Mouse (Mus musculus): ENCODE measurements around the gene Phf2.
"Not testable (repeated sequence)": the region's sequence is repeated elsewhere in the genome, so short reads cannot be mapped to it uniquely, and the experiment has no call there.

The Phf2 gene

DNA sequence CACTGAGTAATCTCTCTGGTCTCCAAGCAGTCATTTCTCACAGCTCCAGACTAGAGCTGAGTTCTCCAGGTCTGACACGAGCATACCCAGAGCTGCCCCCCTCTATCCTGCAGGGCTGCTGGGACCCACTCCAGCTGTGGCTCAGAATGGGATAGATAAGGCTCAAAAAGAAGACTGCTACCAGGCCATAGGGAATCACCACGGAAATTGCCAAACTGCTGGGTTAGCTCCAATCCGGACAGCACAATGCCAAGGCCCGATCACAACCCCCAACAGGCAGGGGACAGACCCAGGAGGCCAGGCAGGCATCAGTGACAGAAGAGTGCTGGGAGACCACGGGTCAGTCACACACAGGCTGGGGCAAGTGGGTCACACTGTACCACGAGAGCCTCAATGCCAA is 12.9 kb downstream of the Phf2 start:
- no peak for DNase-seq (ENCODE audit: low spot score in 2 of 2)

DNA sequence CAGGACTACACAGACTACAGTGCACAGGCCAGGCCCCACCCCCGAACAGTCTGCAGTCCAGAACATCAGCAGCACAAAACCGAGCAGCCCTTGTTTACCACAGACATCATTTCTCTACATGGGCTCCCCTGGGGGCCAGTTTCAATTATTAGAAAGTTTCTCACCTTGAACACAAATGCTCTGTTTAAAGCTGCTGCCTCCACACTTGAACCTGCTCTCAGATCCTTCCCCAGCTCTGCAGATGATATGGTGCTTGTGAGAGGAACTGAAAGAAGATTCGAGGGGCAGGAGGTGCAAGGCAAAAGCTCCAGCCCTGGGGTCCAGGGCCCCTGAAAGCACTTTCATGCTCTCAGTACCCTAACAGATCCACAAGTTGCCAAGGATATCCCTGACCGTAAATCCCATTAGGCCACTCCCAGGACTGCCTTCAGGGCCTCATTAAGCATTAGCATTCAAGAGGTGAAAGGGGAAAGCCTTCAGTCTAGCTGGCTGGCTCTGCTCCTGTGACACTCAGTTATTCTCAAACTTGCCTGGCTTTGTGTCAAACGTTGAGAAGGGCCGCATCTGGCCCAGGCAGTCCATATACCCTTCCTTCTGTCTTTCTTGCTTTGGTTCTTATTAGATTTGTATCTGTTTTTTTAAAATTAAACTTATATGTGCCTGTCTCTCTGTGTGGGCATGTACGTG is 13.5 kb downstream of the Phf2 start:
- no peak for DNase-seq (ENCODE audit: low spot score in 2 of 2)

DNA sequence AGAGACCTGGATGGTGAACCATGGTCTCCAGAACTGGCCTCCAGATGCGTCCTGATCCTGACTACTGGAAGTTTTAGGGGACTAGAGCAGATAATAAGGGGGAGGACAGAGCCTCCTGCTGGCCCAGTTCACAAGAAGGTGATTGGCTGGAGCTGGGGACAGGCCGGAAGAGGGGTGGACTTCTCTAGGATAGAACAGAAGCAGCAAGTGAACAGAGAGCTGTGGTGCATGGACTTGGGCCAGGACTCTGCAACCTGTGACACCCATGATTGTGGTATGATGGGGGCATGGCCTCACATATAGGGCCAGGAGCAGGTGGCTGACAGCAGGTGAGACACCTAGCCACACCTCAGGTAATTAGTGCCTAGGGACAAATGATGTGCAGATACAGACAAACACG is 17.0 kb downstream of the Phf2 start:
- DNase-seq (ENCODE audit: low spot score in 2 of 2), result no peak

DNA sequence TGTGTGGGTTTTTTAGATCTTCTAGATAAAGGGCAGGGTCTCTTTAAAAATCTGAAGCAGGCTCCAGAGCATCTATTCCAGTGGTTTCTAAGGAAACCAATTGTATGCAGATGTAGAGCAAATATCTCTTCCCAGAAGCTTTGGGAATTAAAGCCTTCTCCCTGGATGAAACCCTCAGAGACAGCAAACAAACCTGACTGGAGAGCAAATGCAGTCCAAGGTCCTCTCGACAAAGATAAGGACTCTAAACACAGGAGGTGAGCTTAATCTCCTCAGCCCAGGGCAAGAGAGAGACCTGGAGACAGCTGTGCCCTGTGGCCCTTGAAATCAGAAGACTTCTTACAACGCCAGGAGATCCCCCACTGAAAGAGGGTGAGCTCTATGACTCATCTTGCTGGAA is 17.4 kb downstream of the Phf2 start:
- DNase-seq (ENCODE audit: low spot score in 2 of 2), result no peak

DNA sequence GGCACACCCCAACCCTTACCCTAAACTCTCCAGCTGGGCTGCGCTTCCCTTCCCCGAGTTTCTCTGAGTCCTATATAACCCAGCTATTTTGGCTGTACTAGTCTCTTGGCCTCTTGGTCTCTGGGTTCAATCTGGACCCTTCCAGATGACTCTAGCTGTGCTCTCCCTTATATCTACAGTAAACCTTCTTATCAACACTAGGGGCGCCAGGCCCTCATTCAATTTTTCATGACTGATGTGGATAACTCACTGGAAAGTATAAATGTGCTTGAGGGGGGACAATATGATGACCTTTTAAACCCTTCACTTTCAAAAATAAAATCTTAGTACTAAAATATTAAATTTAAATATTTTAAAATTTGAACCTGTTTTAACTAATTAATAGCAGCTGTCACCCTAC is 18.1 kb downstream of the Phf2 start:
- DNase-seq (ENCODE audit: low spot score in 2 of 2), result no peak

DNA sequence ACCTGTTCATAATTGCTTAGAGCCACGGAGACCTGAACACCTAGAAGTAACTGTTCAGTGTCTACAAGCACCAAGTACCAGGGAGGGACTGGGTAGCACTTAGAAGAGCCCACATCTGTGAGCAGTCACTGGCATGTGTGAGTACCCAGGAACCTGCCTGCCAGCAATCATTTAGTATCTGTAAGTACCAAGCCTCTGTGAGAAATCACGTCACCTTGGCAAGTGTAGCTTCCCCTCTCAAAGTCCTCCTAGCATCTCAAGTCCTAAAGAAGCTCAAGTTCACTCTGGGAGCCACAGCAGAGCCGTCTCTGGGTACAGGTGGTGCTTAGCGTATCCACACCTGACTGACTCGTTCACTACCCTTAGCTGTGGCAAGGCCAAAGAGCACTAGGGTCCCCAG is 19.2 kb downstream of the Phf2 start:
- DNase-seq (ENCODE audit: low spot score in 2 of 2), result no peak

DNA sequence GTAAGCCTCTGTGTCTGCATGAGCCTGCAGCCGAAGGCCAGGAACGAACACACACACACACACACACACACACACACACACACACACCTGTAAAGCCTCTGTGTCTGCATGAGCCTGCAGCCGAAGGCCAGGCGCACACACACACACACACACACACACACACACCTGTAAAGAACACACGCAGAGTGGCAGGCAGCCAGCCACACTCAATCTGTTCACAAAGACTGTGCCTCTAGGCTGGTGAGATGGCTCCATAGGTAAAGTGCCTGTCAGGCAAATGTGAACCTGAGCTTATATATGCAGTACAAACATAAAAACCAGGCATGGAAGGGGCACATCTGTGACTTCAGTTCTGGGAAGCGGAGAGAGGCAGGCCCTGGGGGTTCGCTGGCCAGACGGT is 20.1 kb downstream of the Phf2 start:
- no peak for DNase-seq (ENCODE audit: low spot score in 2 of 2)

DNA sequence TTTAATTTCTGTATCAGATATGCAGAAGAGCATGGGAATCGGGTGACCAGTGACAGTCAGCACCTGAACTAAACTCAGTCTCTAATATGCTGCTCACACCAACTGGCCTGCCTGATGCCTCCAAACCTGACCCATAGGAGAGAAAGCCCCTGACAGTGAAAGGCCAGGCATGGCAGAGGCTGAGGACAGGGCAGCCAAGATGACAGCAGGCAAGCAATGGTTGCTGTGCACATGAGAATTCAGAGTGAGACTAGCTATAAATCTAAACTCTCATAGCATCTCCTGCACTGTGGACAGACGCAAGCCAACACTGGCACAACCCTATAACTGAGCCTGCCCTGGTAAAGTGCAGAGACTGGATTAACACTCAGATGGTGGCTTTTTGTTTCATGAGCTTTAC is 20.6 kb downstream of the Phf2 start:
- DNase-seq (ENCODE audit: low spot score in 2 of 2), result no peak

DNA sequence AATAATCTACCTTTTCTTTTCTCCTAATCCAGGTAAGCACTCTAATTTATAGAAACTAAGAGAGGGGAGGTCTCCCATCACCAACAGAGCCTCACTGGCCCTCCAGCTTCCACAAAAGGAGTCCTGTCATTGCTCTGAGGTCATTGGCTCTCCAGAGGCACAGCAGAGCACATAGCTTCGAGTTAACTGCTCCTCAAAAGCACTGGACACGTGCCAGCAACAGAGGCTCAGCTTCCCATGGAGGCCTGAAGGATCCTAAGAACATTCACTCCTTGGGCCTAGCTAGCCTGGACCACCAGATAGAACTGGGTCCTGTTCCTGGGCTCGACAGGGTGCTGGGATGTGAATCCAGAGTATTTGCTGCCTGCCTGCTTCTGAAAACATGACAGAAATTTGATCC is 21.8 kb downstream of the Phf2 start:
- DNase-seq (ENCODE audit: low spot score in 2 of 2), result no peak

DNA sequence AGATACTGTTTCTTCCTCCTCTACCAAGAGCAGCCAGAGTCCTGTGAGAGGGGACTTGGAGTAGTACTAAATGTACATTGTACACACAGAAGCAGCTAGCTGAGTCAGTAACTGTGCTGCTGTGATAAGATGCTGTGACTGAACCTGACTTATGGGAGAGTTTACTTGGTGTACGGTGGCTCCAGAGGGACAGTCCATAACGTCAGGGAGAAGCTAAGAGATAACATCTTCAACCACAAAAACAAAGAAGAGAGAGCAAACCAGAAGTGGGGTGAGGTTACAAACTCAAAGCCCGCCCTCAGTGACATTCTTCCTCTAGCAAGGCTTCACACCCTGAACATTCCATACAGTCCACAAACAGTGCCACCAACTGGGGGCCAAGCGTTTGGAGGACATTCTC is 25.6 kb downstream of the Phf2 start:
- DNase-seq (ENCODE audit: low spot score in 2 of 2), result peak in 1 of 2 experiments; percentile 41

DNA sequence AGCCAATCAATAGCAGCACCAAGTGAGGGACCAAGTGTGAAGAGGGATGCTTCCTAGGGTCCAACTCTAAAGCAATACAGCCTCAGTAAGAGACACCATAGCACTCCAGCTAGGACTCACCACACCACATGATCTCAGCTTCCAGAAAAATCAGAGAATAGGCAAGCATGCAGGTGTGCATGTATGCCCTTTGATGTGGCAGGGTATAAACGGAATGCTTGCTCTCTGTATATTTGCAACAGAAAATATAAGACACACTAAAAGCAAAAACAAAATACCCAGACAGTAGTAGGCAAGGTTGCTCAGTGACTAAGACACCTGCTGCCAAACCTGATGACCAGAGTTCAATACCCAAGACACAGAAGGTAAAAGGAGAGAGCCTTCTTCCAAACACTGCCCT is 27.4 kb downstream of the Phf2 start:
- DNase-seq (ENCODE audit: low spot score in 2 of 2), result peak; percentile 56 to 69

DNA sequence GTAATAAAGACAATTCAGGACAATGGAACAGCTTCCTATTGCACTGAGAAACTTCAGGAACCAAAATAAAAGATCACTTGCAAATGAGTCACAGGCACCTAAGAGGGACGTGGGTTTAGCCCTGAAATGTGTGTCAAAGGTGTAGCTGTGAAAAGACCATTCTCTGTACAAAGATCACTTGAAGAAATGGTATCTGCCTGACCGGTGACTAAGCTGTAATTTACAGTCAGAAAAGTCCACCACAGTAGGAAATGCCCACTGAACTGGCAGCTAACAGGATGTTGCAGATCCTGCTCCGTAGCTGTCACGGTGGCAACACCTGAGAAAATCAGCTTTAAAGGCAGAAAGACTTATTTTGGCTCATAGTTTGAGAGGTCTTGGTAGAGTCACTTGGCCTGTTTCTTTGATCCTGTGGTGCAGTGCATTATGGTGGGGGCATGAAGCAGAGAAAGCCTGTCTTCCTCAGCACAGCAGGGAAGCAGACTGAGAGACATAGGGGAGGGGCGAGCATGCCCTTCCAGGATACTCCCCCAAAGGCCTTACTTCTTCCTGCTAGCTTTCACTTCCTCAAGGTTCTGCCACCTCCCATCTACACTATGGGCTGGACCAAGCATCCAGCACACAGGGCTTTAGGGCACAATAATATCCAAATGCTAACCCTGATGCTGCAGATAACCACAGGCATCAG is 28.9 kb downstream of the Phf2 start:
- DNase-seq (ENCODE audit: low spot score in 2 of 2), result no peak

DNA sequence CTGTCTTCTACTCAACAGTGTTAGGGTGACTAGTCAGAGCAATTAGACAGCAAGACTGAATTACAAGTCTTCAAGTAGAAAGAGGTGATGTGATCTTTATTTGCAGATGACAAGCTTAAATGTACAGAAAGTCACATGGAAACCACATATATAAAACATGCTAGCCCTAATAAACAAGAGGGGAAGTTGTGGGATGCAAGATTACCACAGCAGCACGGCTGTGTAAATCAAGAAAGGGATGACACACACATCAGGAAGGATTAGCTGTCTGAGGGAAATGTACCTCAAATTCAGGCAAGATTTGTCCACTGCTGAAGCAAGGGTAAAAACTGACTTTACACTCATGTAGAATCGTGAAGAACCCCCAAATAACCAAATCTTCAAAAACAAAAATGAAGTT is 32.6 kb downstream of the Phf2 start:
- DNase-seq (ENCODE audit: low spot score in 2 of 2), result no peak

DNA sequence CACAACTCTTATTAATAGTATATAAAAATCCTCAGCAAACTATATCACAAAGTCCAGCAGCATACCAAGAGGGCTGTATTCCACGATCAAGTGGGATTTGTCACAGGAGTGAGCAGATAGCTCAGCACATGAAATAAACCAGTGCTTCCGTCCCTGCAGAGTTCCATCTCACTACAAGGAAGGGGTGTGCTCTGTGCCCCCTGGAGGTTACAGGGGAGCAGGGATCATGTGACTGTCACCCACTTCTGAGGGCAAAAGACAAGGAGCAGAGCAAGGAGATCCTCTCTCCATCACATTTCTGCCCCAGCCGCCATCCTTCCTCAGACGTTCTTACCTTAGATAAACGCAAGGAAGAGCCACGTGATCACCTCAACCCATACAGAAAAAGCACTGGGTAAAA is 33.4 kb downstream of the Phf2 start:
- peak in 1 of 2 experiments; percentile 49 for DNase-seq (ENCODE audit: low spot score in 2 of 2)

DNA sequence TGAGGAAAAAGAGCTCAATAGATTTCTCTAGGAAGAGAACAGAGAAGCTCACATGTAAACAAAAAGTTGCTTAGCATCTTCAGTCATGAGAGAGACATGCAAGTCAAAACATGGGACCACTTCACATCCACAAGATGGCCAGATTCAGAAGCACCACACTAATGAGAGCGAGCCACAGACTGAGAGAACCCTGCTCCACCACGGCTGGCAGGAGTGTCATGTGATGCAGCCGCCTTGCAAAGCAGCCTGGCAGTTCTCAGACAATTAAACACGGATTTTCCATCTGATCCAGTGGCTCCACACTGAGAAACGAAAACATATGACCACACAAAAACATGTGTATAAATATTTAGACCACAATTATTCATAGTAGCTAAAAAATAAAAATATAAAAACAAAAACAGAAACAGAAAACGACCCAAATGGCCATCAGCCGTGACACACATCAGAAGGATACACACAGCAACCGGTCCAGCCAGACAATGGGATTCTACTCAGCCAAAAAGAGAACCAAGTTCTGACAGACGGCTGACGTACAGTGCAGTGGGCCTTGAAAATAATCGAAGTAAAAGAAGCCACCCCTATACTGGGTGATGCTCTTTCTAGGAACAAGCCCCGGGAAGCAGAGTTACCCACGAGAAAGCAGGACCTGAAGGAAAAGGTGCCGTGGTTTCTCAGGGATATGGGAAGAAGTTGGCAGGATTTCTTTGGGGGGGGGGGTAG is 40.2 kb downstream of the Phf2 start:
- no peak for DNase-seq (ENCODE audit: low spot score in 2 of 2)

DNA sequence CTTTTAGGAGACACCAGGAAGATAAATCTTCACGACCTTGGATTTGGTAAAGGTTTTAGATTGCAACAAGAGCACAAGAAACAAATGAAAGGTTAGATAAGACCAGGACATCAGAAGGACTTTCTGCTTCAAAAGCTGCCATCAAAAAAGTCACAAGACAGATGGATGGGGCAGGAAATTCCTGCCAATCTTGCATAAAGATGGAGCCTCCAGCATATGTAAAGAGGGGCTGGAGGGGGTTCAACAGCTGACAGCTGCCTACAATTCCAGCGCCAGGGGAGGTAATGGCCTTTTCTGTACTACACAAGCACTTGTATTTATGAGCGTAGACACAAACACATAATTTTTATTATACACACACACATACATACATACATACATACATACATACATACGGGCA is 41.1 kb downstream of the Phf2 start:
- DNase-seq (ENCODE audit: low spot score in 2 of 2), result no peak

DNA sequence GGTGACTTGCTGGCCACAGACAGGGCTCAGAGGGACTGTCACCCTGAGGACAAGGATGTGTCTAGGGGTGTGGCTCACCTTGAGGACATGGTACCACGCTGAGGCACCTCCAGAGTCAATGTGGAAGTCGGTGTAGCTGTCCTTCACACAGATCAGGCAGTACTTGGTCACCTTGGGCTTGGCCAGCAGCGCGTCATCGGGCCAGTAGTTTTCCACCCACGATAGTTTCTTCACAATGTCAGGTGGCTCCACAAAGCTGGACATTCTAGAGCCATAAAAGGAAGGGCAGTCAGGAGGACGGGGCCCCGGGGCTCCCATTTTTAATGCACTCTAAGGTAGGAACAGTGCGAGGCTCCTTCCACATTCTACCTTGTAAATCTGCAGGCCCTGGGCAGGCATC is 48.0 kb downstream of the Phf2 start:
- DNase-seq (ENCODE audit: low spot score in 2 of 2), result no peak

DNA sequence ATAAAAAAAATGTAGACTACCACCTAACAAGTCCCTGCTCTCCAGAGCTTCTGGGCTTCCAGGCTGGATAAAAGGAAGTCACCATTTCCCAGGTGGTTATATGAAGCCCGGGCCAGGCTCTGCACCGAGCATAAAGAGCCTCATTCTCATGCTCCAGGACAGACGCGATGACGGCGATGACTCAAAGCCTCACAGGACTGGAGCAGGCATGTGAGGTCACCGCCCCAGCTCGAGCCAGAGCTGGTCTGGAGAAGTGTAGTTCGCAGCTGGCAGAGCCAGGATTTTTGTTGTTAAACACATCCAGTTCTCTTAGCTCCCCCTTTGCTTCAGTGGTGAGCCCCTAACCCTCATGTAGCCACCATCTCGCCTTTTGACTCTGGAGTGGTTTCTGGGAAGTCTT is 48.6 kb downstream of the Phf2 start:
- DNase-seq (ENCODE audit: low spot score in 2 of 2), result no peak

DNA sequence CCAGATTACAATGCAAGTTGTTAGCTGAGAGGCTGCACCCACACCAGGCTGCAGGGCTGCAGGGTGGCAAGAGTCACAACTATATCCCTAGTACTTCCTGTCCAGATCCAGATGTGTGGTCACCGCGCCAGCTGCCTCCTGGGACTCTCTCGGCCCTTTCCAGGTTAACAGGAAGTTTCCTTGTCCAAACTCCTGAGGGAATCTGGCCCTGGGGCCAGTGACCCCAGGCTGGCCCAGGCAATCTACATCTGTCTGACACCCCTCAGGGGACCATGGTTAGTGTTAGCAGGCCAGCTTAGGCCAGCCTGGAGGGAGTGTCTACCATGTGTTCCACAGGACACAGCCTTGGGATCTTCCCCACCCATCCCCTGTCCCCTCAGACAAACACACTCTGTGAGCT is 51.8 kb downstream of the Phf2 start:
- DNase-seq (ENCODE audit: low spot score in 2 of 2), result no peak

DNA sequence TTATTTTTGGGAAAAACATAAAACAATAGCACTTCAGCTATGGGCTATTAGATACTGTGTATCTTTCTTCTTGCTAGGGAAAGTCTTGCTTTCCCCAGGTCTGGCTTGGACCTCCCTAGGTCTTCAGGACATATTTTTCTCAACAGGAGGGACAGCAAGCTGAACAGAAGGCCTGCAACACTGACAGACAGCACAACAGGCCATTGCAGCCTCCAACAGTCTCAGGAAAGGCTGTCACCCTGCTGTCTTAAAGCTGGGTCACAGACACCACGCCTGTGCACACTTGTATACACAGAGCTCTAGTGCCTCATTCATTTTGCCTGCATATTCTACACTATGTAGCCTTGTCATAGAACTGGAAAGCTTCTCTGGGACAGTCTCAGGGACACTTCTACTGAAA is 56.5 kb downstream of the Phf2 start:
- DNase-seq (ENCODE audit: low spot score in 2 of 2), result no peak

DNA sequence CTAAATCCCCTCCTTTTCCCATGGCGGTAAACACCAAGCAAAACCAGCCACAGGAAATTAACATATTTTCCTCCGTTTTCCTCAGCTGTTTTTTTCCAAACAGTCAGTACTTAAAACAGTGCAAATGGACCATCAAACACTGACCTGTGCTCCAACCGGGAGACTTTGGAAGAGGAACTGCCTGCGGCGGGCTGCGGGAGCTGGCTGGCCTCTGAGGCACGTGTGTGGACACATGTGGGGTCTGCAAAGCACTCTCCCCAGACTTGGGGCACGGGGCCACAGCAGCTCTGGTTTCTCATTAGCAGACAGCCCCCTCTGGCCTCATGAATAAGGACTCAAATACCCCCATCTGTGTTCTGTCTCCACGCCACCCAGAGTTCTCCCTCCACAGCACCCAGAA is 59.9 kb downstream of the Phf2 start:
- DNase-seq (ENCODE audit: low spot score in 2 of 2), result no peak

DNA sequence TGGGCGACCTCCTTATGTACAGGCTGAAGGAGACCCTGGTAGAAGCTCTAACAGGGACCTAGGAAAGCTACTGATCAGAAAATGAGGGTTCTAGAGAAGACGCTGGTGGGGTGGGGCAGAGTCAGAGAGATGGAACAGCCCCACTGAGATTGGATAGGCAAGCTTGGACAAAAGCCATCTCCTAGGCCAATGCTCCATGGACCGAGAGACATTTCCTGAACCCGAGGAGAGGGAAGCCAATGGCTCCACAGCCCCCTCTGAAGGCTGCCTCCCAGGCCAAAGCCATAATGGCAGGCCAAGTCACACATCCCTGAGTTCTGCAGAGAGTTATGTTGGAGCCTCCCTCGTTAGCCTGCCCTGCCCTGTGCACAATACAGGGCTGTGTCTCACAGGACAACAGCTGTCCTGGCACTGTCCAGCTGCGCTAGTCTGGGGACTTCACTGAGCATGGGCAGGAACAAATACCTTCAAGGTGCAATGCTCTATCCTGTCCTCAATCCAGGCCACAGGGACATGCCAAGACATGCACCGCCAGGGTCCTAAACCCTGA is 60.6 kb downstream of the Phf2 start:
- no peak for DNase-seq (ENCODE audit: low spot score in 2 of 2)

DNA sequence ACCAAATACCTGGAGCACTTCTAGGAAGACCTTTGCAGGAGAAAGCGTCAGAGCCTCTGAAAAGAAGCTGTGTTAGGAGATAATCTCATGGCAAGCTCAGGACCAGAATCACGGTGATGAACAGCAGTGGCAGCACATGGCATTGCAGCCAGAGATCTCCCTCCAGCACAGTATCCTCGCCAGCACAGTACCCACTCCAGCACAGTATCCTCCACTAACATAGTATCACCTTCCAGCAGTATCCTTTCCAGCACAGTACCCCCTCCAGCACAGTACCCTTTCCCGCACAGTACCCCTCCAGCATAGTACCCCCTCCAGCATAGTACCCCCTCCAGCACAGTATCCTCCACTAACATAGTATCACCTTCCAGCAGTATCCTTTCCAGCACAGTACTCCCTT is 61.3 kb downstream of the Phf2 start:
- DNase-seq (ENCODE audit: low spot score in 2 of 2), result not testable (repeated sequence)

All from thymus, postnatal 10 days (tissue).